In the genomic region with DNA sequence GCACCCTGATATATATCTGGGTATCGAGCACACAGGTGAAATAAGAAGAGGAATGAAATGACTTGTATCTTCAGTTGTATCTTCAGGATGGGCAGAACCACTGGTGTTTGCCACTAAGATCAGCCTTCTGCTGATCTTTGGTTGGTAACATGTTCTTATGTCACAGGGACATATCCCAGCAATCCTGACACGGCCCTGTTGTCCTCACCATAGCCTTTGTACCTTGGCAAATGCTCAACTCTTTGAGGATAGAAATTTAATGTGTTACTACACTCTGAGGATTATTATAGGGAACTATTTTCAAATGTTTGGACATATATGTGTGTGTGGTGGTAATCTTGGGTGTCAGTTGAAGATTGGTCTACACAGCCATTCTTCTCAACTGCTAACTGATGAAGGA, we compare ENCODE assay signal across 25 mouse cellular contexts. TPM values are rescaled to one million over a fixed set of nuclear protein-coding genes. Genes with fewer than 3 reads are reported as not detected.
DNase-seq lines count a peak whose midpoint lies in the region; ATAC-seq and TF ChIP-seq lines count a peak whose summit lies in the region.
"Had no signal": no experiment of that assay in that cellular context is flagged by ENCODE, and none has a peak within 500 bp of the region (broad histone marks: within the 10 kb centered on the region; RNA-seq: fewer than 3 reads in every experiment).

No protein-coding gene starts in this region.

- peak; percentile 62 for DNase-seq in kidney, adult 2 months
- DNase-seq in kidney, postnatal 4 days, result no peak
- peak; percentile 27 to 36 for DNase-seq in kidney, postnatal 36 days
- DNase-seq in kidney, adult 18-20 months, result no peak
- no peak for DNase-seq in liver, postnatal 0 days
- no peak for DNase-seq in liver, embryonic 11.5 days (ENCODE audit: low spot score)
- DNase-seq: adrenal gland, adult 8-10 months; adrenal gland, postnatal 14 days; adrenal gland, postnatal 36 days; B cell, adult 2 months; cerebellum, adult 11-12 months; cerebellum, adult 2 months; cerebellum, adult 9-10 months; cerebellum, postnatal 10 days; cerebellum, postnatal 25 days had no signal

- no peaks in the 10 kb centered on the region for H3K36me3 ChIP-seq in kidney, adult 2 months (ENCODE audit: control insufficient read depth, insufficient read depth, low read length)
- peaks cover 26% of the 10 kb centered on the region for H3K36me3 ChIP-seq in liver, postnatal 0 days (replicated peaks; ENCODE audit: insufficient read depth, low read length)
- peaks cover 21% of the 10 kb centered on the region; the same call in 1 of the 2 replicates for H3K36me3 ChIP-seq in liver, embryonic 11.5 days (ENCODE audit: control insufficient read depth, insufficient read depth, low read length)

- TF ChIP-seq POLR2A in kidney, adult 2 months (IDR thresholded peaks at IDR 0.05; ENCODE audit: low read depth, low read length), result no peak

- H3K4me2 ChIP-seq in liver, postnatal 0 days (ENCODE audit: low read depth, low read length), result no peak overlapping the region
- no peak overlapping the region for H3K4me2 ChIP-seq in liver, embryonic 11.5 days
- H3K4me2 ChIP-seq: embryonic facial prominence, embryonic 12.5 days; forebrain, embryonic 13.5 days; forebrain, embryonic 15.5 days had no signal

- no peaks in the 10 kb centered on the region for H3K9me3 ChIP-seq in liver, postnatal 0 days (ENCODE audit: low read length)
- no peaks in the 10 kb centered on the region for H3K9me3 ChIP-seq in liver, embryonic 11.5 days (ENCODE audit: control insufficient read depth, low read length)
- H3K9me3 ChIP-seq: embryonic facial prominence, embryonic 12.5 days; forebrain, embryonic 13.5 days; forebrain, embryonic 15.5 days; G1E had no signal

- 0 out of 2 replicates have a peak, but pooled peaks have one; percentile 35 for ATAC-seq in liver, postnatal 0 days
- no peak for ATAC-seq in liver, embryonic 11.5 days (replicated peaks; ENCODE audit: low FRiP score)
- ATAC-seq: activated CD4-positive, CD25-positive, alpha-beta regulatory T cell, adult 4 months; CD4-positive, CD25-positive, alpha-beta regulatory T cell, adult 4 months; forebrain, embryonic 13.5 days; forebrain, embryonic 15.5 days; Patski had no signal

- no peaks in the 10 kb centered on the region for H3K27me3 ChIP-seq in kidney, adult 2 months (replicated peaks; ENCODE audit: control insufficient read depth, insufficient read depth, low read length)
- no peaks in the 10 kb centered on the region for H3K27me3 ChIP-seq in liver, postnatal 0 days (ENCODE audit: insufficient read depth, low read length)
- H3K27me3 ChIP-seq in liver, embryonic 11.5 days (replicated peaks; ENCODE audit: control insufficient read depth, insufficient read depth, low read length), result no peaks in the 10 kb centered on the region
- H3K27me3 ChIP-seq: CH12.LX; embryonic facial prominence, embryonic 12.5 days; forebrain, embryonic 13.5 days; forebrain, embryonic 15.5 days; Patski had no signal

- no peak for TF ChIP-seq CTCF in kidney, adult 2 months (conservative IDR thresholded peaks at IDR 0.05; ENCODE audit: insufficient read depth, insufficient read length, low read depth, low read length)
- no peak for TF ChIP-seq CTCF in liver, postnatal 0 days (IDR thresholded peaks at IDR 0.05; ENCODE audit: low read depth)

- H3K4me3 ChIP-seq in kidney, adult 2 months (ENCODE audit: insufficient read depth, low read depth, low read length), result no peak overlapping the region
- H3K4me3 ChIP-seq in liver, postnatal 0 days (ENCODE audit: low read depth, low read length), result no peak overlapping the region
- no peak overlapping the region for H3K4me3 ChIP-seq in liver, embryonic 11.5 days (ENCODE audit: low read depth, low read length)
- H3K4me3 ChIP-seq: embryonic facial prominence, embryonic 10.5 days; embryonic facial prominence, embryonic 12.5 days; forebrain, embryonic 13.5 days; forebrain, embryonic 15.5 days had no signal

- H3K4me1 ChIP-seq in kidney, adult 2 months (ENCODE audit: control insufficient read depth, insufficient read depth, low read length), result peaks cover 6% of the 10 kb centered on the region
- no peaks in the 10 kb centered on the region for H3K4me1 ChIP-seq in liver, postnatal 0 days (ENCODE audit: insufficient read depth)
- H3K4me1 ChIP-seq in liver, embryonic 11.5 days (replicated peaks; ENCODE audit: control insufficient read depth, insufficient read depth, low read length), result no peaks in the 10 kb centered on the region; the same call in 1 of the 2 replicates
- H3K4me1 ChIP-seq: embryonic facial prominence, embryonic 10.5 days; embryonic facial prominence, embryonic 12.5 days; forebrain, embryonic 13.5 days; forebrain, embryonic 15.5 days had no signal

- no peak for TF ChIP-seq EP300 in liver, postnatal 0 days (IDR thresholded peaks at IDR 0.05; ENCODE audit: low read depth)

- H3K9ac ChIP-seq in liver, postnatal 0 days (replicated peaks), result no peak overlapping the region
- H3K9ac ChIP-seq in liver, embryonic 11.5 days (ENCODE audit: low read depth, low read length), result no peak overlapping the region
- H3K9ac ChIP-seq: embryonic facial prominence, embryonic 12.5 days; forebrain, embryonic 13.5 days; forebrain, embryonic 15.5 days had no signal

- WGBS in kidney, adult 2 months, result 66% methylated on average over 2 of the region's 2 CpGs
- 82% methylated on average over 2 of the region's 2 CpGs for WGBS in liver, postnatal 0 days (ENCODE audit: insufficient replicate concordance)
- 89% methylated on average over 2 of the region's 2 CpGs for whole genome bisulfite sequencing in liver, embryonic 11.5 days

- H3K27ac ChIP-seq in kidney, adult 2 months (ENCODE audit: insufficient read depth, low read depth, low read length), result peak overlapping the region; percentile 42; the same call in 1 of the 2 replicates
- H3K27ac ChIP-seq in liver, postnatal 0 days (ENCODE audit: low read depth), result no peak overlapping the region
- no peak overlapping the region for H3K27ac ChIP-seq in liver, embryonic 11.5 days (ENCODE audit: low read depth, low read length)
- H3K27ac ChIP-seq: embryonic facial prominence, embryonic 10.5 days; embryonic facial prominence, embryonic 12.5 days; forebrain, embryonic 13.5 days; forebrain, embryonic 15.5 days had no signal

RNA-seq across cellular contexts. Expression of a gene that starts 13.7 kb away (rescaled TPM):
- polyA plus RNA-seq in kidney, adult 2 months (2012; rRNA removed), result 4.2 and 4.8 TPM in 2 replicates
- polyA plus RNA-seq in liver, postnatal 0 days (2015; fragmentation: Nextera tagmentation; extraction: Ambion mirVana), result 7.1 and 7.5 TPM in 2 replicates
- 33.1 and 36.8 TPM in 2 replicates for polyA plus RNA-seq in liver, embryonic 11.5 days (2014; fragmentation: Nextera tagmentation; extraction: Ambion mirVana)

RNA-seq across cellular contexts. Expression of a gene that starts 34.2 kb away (rescaled TPM):
- 15.4 and 16.8 TPM in 2 replicates for polyA plus RNA-seq in kidney, adult 2 months (2012; rRNA removed)
- 14.8 and 16.5 TPM in 2 replicates for polyA plus RNA-seq in liver, postnatal 0 days (2015; fragmentation: Nextera tagmentation; extraction: Ambion mirVana)
- polyA plus RNA-seq in liver, embryonic 11.5 days (2014; fragmentation: Nextera tagmentation; extraction: Ambion mirVana), result 5.6 and 6.3 TPM in 2 replicates
- polyA plus RNA-seq: cortical plate, adult 2 months; G1E had no signal

RNA-seq across cellular contexts. Expression of a gene that starts 43.5 kb away (rescaled TPM):
- 47.2 and 68.0 TPM in 2 replicates for polyA plus RNA-seq in kidney, adult 2 months (2012; rRNA removed)
- polyA plus RNA-seq in liver, postnatal 0 days (2015; fragmentation: Nextera tagmentation; extraction: Ambion mirVana), result 9.6 and 11.6 TPM in 2 replicates
- 21.5 and 25.1 TPM in 2 replicates for polyA plus RNA-seq in liver, embryonic 11.5 days (2014; fragmentation: Nextera tagmentation; extraction: Ambion mirVana)

Comparison
In these comparisons a context has a peak if more than half of its experiments do, and no peak if none do; other contexts are left out.
1. DNase-seq: peak in kidney, adult 2 months (single experiment) and kidney, postnatal 36 days (2 of 2); none in kidney, postnatal 4 days (0 of 2), kidney, adult 18-20 months (single experiment), liver, postnatal 0 days (single experiment) and liver, embryonic 11.5 days (single experiment).